Mouse (Mus musculus) frontal cortex, postnatal 36 days (tissue): Measurements from ENCODE around the gene Tpm1.

Source experiments
- DNase-seq, 2 experiments: peaks; one replicate each; pipeline ENCODE4 v3.0.0; 2022; ENCODE audit warnings: low spot score in 2 of 2

Gene Tpm1

GRCm38 (mm10) chr9:66985377-66985776, 63.8 kb downstream of the Tpm1 start:
- DNase-seq, result no peak

- no peak for DNase-seq
Measured at GRCm38 (mm10) chr9:66982085-66982484, 67.1 kb downstream of the Tpm1 start.

DNA sequence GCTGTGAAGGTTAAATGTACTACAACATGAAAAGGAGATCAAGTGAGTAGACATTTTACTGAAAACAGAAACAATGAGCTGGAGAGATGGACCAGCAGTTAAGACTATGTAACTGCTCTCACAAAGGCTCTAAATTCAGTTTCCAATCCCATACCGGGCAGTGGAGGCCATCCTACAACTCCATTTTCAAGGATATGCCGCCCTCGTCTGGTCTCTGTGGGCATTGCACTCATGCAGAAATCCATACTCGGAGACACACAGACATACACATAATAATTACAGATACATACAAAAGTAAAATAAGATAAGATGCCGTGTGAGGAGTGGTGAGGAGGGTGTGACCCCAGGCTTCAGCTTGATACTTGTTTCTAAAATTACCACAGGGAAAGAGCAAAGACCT, 68.7 kb downstream of the Tpm1 start:
- DNase-seq, result peak in 1 of 2 experiments; percentile 73

DNA sequence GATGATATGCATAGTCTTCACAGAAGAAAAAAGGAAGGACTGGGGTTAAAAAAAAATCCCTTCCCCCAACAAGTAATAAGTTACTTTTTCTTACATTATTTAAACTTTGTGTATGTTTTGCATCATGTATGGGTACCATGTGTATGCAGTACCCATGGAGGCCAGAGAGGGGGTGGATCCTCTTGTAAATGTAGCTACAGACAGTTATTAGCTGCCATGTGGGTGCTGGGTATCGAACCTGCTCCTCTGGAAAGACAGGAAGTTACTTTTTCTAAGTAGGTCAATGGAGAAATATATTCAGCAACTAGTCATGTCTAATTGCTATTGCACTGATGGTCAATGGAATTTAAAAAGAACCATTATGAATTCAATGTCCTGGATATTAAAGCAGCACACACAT, 70.7 kb downstream of the Tpm1 start:
- no peak for DNase-seq

DNA sequence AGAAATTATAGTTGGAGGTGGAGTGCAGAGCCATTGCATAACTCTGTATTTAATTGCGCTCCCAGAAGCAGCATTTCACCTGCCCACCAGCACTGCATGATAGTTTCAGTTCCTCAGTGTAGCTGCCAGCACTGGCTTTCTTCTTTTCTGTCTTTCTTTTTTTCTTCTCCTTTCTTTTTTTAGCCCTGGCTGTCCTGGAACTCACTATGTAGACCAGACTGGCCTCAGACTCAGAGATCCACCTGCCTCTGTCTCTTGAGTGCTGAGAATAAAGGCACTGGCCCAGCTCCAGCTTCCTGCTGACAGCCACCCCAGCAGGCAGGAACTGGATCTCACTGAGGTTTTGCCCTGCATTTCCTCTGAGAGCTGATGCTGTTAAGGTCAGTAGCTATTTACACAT, 71.2 kb downstream of the Tpm1 start:
- peak in 1 of 2 experiments; percentile 46 for DNase-seq

DNA sequence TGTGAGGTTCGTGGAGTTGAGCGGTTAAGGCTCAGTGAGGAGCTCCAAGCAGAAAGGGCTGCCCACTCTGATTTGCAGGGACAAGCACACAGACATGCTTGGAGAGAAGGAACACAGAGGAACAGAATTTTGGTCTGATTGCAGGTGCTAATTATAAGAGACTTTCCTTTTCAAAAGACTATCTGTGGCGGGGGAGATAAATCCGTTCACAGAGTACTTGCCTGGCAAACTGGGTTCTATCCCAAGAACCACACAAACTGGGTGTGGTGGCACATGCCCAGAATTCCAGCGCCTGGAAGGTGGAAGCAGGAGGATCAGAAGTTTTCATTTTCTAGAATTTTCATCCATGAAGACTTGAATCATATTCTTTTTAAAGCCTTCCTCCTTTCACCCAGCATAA, 72.1 kb downstream of the Tpm1 start:
- peak in 1 of 2 experiments; percentile 45 for DNase-seq

- peak; percentile 93 to 95 for DNase-seq
Measured at GRCm38 (mm10) chr9:66975239-66975645, 74.0 kb downstream of the Tpm1 start, which contains the start of gene Lactb. Gene Lactb, minus strand, starts transcription at chr9:66975484.

- peak; percentile 50 to 51 for DNase-seq
Measured at GRCm38 (mm10) chr9:66974721-66975225, 74.4 kb downstream of the Tpm1 start.
